Mouse (Mus musculus) forebrain, postnatal 0 days (tissue): ENCODE results near the gene Ypel5. TPM values are rescaled to one million over a fixed set of nuclear protein-coding genes. Genes with fewer than 3 reads are reported as not detected.
A peak's percentile ranks its signal among the peaks of the same experiment; 100 is the strongest.

Experiments
- ATAC-seq: fragments of 200-750 bp; cut with Nextera tagmentation; 2 replicates; pipeline ENCODE4 v1.8.0; 2017; ENCODE audit warnings: mild to moderate bottlenecking, moderate library complexity
- DNase-seq: peaks from one replicate; pipeline ENCODE4 v3.0.0-alpha.2; 2015
- H3K27ac ChIP-seq: fragments of 300-500 bp; sonication (generic); 2 replicates; pipeline ENCODE4 v1.5.1; 2014; ENCODE audit warnings: low read depth, mild to moderate bottlenecking, antibody characterized with exemption, low read length, moderate library complexity, mixed read lengths
- H3K27me3 ChIP-seq: fragments of 300-500 bp; sonication (generic); 2 replicates; pipeline ENCODE4 v1.6.1; 2014; ENCODE audit warnings: mild to moderate bottlenecking, low read length, mixed read lengths; ENCODE audit not compliant: insufficient read depth
- H3K36me3 ChIP-seq: fragments of 300-500 bp; sonication (generic); 2 replicates; pipeline ENCODE4 v1.6.1; 2014; ENCODE audit warnings: mild to moderate bottlenecking, moderate library complexity; ENCODE audit not compliant: insufficient read depth
- H3K4me1 ChIP-seq: fragments of 300-500 bp; sonication (generic); 2 replicates; pipeline ENCODE4 v1.6.1; 2014; ENCODE audit warnings: antibody characterized with exemption; ENCODE audit not compliant: insufficient read depth
- H3K4me2 ChIP-seq: fragments of 300-500 bp; sonication (generic); 2 replicates; pipeline ENCODE4 v1.6.1; 2014; ENCODE audit warnings: low read depth, mild to moderate bottlenecking, moderate library complexity
- H3K4me3 ChIP-seq: fragments of 300-500 bp; sonication (generic); 2 replicates; pipeline ENCODE4 v1.5.1; 2014; ENCODE audit warnings: low read depth, low read length, mixed read lengths
- H3K9ac ChIP-seq: fragments of 300-500 bp; sonication (generic); 2 replicates; pipeline ENCODE4 v1.6.1; 2014; ENCODE audit warnings: mild to moderate bottlenecking
- H3K9me3 ChIP-seq: fragments of 300-500 bp; sonication (generic); 2 replicates; pipeline ENCODE4 v1.6.1; 2016; ENCODE audit warnings: low read length
- CTCF ChIP-seq: sonication (generic); IDR thresholded peaks from 2 replicates; pipeline ENCODE4 v1.5.1; 2016; ENCODE audit warnings: antibody characterized with exemption, control low read depth, low read depth
- WGBS: fragments of 180-500 bp; shearing (Covaris S2); extraction: QIAGEN DNeasy Blood & Tissue Kit; methylation state at CpG from one replicate; pipeline ENCODE4 v1.1.7; 2014; 5-methylcytosine and 5-hydroxymethylcytosine counted together
- polyA plus RNA-seq: library from polyadenylated mRNA; unstranded; fragments of >200 nt; fragmentation: Nextera tagmentation; extraction: Ambion mirVana; gene quantifications from 2 replicates; pipeline ENCODE4 v1.2.1, GENCODE M21; 2015
- total RNA-seq: library from RNA; depleted of rRNA; stranded (reverse); fragments of >200 nt; gene quantifications from 2 replicates; pipeline ENCODE4 v1.2.3, GENCODE M21; 2014

Ypel5 gene
- total and polyA plus RNA-seq, 2 experiments from 2014 or later = 73.5 to 128 TPM

DNA sequence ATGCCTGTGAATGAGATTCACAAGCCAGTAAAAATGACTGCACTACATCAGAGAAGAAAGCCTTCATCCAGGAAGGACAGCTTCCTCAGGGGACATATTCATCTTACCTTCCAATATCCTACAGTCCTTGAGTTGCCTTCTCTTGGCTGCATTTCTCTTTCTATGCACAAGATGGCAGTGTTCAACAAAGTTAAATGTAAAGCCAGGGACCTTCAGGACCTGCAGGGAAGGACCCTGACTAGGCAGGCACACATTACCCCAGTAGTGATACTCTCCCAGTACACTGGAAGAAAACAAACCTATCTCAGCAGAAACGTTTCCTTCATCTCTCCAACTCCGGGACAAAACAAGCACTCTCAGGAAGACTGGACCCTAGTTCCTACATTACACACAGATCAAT lies 38.4 kb upstream of the Ypel5 start:
- Histone ChIP-seq H3K4me3 (no peak overlapping the region), H3K9ac (no peak overlapping the region), H3K27me3 (no peaks in the 10 kb centered on the region), H3K36me3 (no peaks in the 10 kb centered on the region), H3K27ac (no peak overlapping the region), H3K4me1 (no peaks in the 10 kb centered on the region), H3K4me2 (no peak overlapping the region), H3K9me3 (no peaks in the 10 kb centered on the region)
- DNase-seq (peak; percentile 77), ATAC-seq (peak; percentile 56; the same call in 1 of the 2 replicates)
- peak; percentile 84 for TF ChIP-seq CTCF
- WGBS = 25% methylated on average over 2 of the region's 2 CpGs

DNA sequence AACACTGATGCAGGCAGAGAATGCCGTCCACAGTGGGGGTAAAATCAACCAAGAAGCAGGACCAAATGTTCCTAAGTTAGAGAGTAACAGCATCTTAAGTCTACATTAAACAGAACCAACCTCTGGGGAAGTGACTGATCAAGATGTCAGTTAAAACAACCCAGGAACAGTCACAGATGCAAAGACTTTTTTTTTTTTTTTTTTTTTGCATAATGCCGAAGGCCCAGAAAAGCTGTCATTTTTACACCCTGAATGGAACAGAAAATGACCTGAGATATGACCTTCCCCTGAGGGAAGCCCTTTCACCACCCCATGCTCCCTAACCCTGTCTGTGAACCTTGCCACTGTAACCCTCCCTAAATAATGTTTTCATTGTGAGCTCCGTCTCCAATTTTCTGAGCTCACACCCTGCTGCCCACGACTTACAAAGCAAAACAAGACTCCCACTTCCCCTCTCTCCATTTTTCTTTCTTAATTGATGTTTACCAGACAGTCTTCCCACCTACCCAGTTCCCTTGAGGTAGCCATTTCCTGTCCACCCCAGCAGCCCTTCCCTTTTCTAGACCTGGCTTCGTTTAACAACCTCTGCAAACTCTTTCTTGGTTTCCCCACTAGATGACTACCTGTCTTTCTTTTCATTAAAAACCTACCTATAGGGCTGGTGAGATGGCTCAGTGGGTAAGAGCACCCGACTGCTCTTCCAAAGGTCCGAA lies 26.2 kb upstream of the Ypel5 start:
- Histone ChIP-seq H3K4me2 (no peak overlapping the region), H3K36me3 (no peaks in the 10 kb centered on the region), H3K9me3 (no peaks in the 10 kb centered on the region), H3K4me3 (no peak overlapping the region), H3K4me1 (no peaks in the 10 kb centered on the region), H3K27ac (no peak overlapping the region), H3K27me3 (no peaks in the 10 kb centered on the region), H3K9ac (no peak overlapping the region)
- 69% methylated on average over 7 of the region's 7 CpGs for WGBS
- no peak for ATAC-seq
- no peak for DNase-seq
- no peak for TF ChIP-seq CTCF

DNA sequence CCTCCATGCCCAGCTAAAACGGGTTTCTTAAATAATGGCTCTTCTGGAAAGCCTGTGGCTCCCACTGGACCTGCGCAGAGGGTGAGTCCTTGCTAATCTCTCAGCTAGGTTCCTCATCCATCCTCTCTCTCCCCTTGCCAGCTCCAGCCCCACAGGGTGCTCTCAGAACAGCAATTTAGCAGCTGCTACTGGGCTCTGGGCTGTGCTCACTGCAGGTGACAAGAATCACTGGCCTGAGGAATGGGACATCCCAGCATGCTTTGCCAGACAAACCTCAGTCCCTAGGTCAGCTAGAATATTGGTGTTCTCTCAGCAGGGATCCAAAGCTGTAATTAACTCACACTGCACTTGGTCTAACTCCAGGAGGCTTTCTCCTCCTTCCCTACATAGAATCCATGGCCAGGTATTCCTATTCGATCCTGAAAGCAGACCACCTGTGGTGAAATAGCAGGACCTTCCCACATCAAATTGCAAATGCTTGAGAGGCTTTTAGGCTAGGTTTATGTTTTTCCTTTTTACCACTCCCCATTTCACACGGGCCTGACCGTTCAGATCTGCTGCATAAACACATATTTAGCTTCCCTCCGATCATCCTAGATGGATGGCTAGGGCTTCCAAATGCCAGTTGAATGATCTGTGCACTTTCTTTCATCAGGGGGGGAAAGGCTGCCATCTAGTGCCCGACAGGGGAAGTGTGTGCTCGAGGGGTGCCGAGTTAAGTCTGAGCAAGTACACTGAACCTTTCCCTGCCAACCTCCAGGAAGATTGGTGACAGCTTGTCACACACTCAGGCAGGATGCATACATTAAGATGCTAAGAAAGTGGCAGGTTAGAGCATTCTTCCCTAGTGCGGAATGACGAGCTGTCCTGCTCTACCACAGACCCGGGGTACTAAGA lies 22.6 kb upstream of the Ypel5 start:
- H3K9ac ChIP-seq = no peak overlapping the region
- H3K4me2 ChIP-seq = no peak overlapping the region
- no peaks in the 10 kb centered on the region for H3K4me1 ChIP-seq
- no peaks in the 10 kb centered on the region for H3K9me3 ChIP-seq
- no peaks in the 10 kb centered on the region for H3K27me3 ChIP-seq
- DNase-seq (peak; percentile 83), ATAC-seq (peak; percentile 90)
- no peak overlapping the region for H3K4me3 ChIP-seq
- WGBS = 13% methylated on average over 12 of the region's 12 CpGs
- TF ChIP-seq CTCF = peak; percentile 95
- H3K36me3 ChIP-seq = no peaks in the 10 kb centered on the region
- H3K27ac ChIP-seq = no peak overlapping the region

DNA sequence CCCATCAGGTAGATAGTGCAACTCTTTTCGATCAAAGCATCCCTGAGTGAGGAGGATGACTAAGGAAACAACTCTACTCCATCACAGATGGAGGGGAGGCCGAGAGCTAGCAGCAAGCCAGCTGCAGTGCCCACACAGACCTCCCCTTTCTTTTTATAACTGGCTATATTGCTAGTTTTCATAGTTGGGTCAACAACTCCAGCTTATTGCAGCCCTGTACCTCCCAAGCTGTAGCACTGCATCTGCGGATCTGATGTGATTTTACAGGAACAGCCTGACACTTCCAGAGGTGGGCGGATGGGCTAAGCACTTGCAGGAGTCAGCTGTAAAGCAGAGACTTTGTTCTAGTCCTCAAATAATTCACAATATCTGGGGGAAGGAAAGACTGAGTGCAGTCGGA lies 18.7 kb upstream of the Ypel5 start:
- H3K27me3 ChIP-seq = no peaks in the 10 kb centered on the region
- DNase-seq (no peak), ATAC-seq (no peak)
- no peaks in the 10 kb centered on the region for H3K36me3 ChIP-seq
- no peaks in the 10 kb centered on the region for H3K4me1 ChIP-seq
- TF ChIP-seq CTCF = no peak
- no peak overlapping the region for H3K27ac ChIP-seq
- H3K4me3 ChIP-seq = no peak overlapping the region
- no peaks in the 10 kb centered on the region for H3K9me3 ChIP-seq
- WGBS = 86% methylated on average over 5 of the region's 5 CpGs
- no peak overlapping the region for H3K4me2 ChIP-seq
- no peak overlapping the region for H3K9ac ChIP-seq

DNA sequence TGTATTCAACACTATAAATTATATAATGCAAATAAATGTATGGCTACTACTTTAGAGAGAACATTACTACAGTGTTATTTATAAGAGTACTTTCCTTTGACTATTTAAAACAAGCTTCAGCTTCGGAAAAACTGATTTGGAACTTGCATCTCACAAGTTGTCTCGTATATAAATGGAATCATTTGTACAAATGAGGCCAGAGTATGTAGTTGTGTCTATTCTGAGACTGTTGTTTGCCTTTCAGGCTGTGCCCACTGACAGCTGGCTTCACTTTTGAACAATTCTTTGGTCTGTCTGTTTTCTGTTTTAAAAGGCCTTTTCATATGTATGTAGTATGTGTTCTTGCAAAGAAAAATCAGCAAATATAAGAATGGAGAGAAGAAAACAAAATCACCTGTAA lies 16.5 kb upstream of the Ypel5 start:
- ATAC-seq (no peak), DNase-seq (no peak)
- 46% methylated on average over 2 of the region's 2 CpGs for WGBS
- Histone ChIP-seq H3K9me3 (no peaks in the 10 kb centered on the region), H3K4me3 (no peak overlapping the region), H3K27ac (no peak overlapping the region), H3K27me3 (no peaks in the 10 kb centered on the region), H3K4me2 (no peak overlapping the region), H3K36me3 (no peaks in the 10 kb centered on the region), H3K4me1 (no peaks in the 10 kb centered on the region), H3K9ac (no peak overlapping the region)
- TF ChIP-seq CTCF = no peak

DNA sequence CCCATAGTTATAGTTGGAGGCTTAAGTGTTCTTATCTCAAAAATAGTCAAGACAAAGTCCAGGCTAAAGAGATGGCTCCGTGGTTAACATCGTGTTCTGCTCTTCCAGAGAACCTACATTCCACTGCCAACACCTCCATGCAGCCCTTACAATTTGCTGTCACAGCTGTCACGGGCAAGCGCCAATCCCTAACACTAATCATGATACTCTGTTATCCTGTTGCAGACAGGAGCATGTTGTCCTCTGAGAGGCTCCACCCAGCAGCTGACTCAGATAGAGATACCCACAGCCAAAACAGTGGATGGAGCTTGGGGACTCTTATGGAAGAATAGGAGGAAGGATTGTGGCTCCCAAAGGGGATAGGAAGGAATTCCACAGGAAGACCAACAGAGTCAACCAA lies 15.8 kb upstream of the Ypel5 start:
- Histone ChIP-seq H3K4me1 (no peaks in the 10 kb centered on the region), H3K36me3 (no peaks in the 10 kb centered on the region), H3K27ac (no peak overlapping the region), H3K9me3 (no peaks in the 10 kb centered on the region), H3K4me3 (no peak overlapping the region), H3K27me3 (no peaks in the 10 kb centered on the region), H3K9ac (no peak overlapping the region), H3K4me2 (no peak overlapping the region)
- no peak for TF ChIP-seq CTCF
- 68% methylated on average over 4 of the region's 4 CpGs for WGBS
- DNase-seq = no peak
- ATAC-seq = no peak

DNA sequence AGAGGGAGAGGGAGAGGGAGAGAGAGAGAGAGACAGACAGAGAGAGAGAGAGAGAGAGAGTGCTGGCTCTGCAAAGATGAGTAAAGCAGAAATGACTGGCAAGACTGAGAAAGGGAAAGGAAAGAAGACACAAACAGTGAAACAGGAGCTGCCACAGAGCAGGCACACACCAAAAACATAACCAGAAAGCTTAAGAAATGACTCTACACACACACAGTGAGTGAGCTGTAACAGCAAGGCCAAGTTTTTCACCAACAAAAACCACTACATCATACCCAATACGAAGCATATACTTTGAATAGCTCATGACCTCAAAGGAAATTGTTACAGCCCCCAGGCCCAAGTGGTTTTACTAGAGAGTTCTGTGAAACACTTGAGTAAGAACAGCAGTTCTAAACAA lies 14.3 kb upstream of the Ypel5 start:
- Histone ChIP-seq H3K9me3 (no peaks in the 10 kb centered on the region), H3K27me3 (no peaks in the 10 kb centered on the region), H3K9ac (no peak overlapping the region), H3K4me3 (no peak overlapping the region), H3K4me2 (no peak overlapping the region), H3K27ac (no peak overlapping the region), H3K4me1 (no peaks in the 10 kb centered on the region), H3K36me3 (no peaks in the 10 kb centered on the region)
- ATAC-seq (no peak), DNase-seq (no peak)
- WGBS = 78% methylated on average over 1 of the region's 1 CpGs
- TF ChIP-seq CTCF = no peak
